Mouse (Mus musculus) adrenal gland, adult 10 weeks (tissue): ENCODE data around the gene Thap7. TPM values are rescaled to one million over a fixed set of nuclear protein-coding genes. Genes with fewer than 3 reads are reported as not detected.

ENCODE experiments used
- polyA plus RNA-seq: library from polyadenylated mRNA; stranded (reverse); fragments of 350-450 nt; fragmentation: Illumina TruSeq; extraction: RNeasy Lipid Tissue Mini Kit (QIAGEN cat#74804); gene quantifications from one replicate; pipeline ENCODE4 v1.2.3, GENCODE M21; 2014; ENCODE audit warnings: low read depth, low replicate concordance

Gene Thap7
- 1.7 TPM for polyA plus RNA-seq

DNA sequence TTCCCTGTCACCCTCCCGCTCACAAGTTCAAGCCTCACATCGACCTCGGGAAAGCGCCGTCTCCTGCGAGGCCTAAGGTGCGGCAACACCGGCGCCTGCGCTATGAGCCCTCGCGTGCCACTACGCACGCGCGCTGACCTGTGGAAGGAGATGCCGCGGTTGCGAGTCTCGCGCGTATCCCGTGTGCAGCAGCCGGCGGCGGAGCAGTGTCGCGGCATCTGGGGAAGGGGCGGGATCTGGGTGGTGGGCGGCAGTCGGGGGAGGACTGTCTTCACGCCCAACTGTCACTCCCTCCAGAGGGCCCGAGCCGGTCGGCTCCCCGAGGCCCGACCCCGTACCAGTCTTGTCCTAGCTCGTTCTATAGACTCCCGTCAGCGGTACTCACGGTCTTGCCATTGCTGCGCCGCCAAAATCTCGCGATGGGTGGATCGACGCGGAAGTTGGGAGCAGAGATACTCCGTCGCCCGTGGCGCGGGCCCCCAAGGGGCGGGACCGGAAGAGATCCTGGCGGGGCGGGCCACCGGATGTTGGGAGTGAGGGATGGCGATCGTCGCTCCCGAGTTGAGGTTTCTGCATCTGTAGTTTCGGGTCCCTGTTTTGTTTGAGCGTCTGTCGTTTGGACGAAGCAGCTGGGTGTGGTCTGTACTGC lies at the start of gene Thap7:
TSS of gene Thap7 (minus strand) at position 497 of the 649 bp plus-strand sequence.

DNA sequence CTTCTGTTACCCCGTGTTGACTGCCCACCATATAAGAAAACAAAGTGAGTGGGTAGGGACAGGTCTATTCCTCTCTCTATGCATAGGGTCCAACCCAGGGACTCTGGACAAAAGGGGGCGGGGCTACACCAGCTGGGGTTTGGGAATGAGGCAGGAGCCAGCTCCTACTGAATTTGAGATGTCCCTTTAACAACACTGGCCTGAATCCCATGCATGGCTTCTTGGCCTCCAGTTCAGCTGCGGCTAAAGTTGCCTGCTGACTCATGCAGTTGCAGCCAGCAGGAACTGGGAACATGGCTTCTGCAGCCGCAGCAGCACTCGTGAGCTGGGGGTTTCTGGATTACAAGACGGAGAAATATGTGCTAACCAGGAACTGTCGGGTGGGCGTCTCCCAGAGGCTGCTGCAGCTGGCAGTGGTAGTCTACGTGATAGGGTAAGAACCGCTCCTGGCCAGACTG lies 30.8 kb upstream of the Thap7 start, which contains the start of gene P2rx6:
TSS of gene P2rx6 (plus strand) at position 135 of the 458 bp plus-strand sequence.

DNA sequence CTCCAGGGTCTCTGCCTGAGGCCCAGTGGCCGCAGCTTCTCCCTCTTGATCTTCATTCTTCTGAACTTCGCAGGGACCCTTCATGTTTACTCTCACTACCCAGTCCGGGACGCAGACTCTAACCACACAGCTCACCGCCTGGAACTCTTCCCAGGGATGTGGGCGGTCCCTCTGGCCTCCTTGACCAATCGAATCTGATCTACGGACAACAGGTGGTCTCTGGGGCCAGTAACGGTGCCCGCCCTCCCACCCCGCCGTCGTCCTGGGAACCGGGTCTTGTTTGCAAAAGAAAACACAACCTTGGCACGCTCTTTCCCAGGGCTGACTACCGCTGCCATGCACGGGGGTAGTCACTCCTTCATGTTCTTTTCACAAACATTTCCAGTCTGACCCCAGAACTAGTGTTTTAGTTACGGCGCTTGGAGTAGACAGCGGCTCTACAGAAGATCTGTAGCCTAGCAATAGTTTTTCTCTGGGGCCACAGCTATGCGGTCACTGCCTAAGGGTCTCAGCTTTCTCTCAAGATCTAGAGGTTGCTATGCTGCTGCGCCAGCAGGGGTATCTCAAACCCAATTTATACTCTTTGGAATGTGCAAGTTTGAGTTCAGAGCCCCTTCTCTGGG lies 30.3 kb upstream of the Thap7 start, which contains the start of gene Lrrc74b:
TSS of gene Lrrc74b (minus strand) at position 120 of the 623 bp plus-strand sequence.

DNA sequence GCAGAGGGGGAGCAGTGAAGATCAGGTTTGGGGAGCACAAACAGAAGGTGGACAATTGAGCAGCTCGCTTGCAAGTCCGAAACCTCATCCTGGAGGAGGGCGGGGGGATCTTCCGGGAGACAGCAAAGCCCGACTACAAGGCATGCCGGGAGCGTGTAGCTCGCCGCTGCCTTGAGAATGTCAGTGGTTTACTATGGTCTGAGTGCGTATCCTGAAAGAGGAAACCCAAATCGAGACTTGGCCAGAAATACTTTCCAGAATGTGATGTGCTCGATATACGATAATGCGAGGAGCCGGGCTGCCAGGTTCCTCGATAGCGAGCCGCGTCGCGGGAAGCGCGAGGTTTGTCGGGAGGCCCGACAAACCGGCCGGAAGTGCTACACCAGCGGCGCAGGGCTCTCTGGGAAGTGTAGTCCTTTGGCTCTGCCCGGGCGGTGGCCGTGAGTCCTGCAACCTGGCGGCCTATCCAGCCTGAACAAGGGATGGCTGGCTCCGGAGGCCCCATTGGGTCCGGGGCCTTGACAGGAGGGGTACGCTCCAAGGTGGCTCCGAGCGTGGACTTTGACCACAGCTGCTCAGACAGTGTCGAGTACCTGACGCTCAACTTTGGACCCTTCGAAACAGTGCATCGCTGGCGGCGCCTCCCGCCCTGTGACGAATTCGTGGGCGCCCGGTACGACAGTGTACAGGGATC lies 22.2 kb downstream of the Thap7 start, which contains the start of gene Lztr1:
TSS of gene Lztr1 (plus strand) at position 143 of the 694 bp plus-strand sequence.

DNA sequence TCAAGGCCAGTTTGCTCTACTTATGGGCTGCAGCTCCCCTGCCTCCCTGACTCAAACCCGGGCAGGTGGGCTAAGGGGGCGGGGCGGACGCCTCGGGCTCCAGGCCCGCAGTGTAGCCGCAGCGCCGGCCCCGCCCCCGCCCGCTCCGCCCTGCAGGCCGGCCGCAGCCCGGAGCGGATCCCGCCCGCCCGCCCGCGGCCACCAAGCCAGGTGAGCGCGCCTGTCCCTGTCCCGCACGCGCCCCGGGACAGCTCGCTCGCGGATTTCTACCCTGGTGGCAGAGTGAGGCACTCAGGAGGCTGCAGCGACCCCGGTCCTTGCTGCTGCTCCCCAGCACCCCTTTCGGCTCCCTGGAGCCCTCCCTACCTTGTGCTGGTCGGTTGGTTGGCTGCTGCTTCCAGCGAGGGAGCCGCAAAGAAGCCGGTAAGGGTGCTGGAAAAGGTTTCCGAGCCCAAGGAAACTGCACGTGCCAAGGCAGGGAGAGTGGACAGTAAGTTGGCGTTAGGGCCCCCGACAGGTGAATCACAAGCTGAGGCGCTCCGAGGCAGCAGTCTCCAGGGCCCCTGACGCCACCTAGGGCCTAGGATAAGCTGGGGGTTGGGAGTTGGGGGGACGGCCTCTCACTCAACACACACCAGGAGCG lies 41.3 kb downstream of the Thap7 start, which contains the start of gene Aifm3:
TSS of gene Aifm3 (plus strand) at position 143 of the 643 bp plus-strand sequence.

Other genes with a start within 250 kb of the Thap7 start
- gene Serpind1, start 199.8 kb downstream of the Thap7 start, polyA plus RNA-seq: not detected
- gene Snap29, start 125.2 kb downstream of the Thap7 start, polyA plus RNA-seq: 96.3 TPM
- 23.0 TPM for gene Pi4ka, start 124.8 kb downstream of the Thap7 start, polyA plus RNA-seq
- gene Crkl, start 79.1 kb downstream of the Thap7 start, polyA plus RNA-seq: 34.1 TPM
- 1.6 TPM for gene Aifm3, start 41.5 kb downstream of the Thap7 start, polyA plus RNA-seq
- gene Lztr1, start 22.4 kb downstream of the Thap7 start, polyA plus RNA-seq: 21.9 TPM
- not detected for gene Lrrc74b, start 30.1 kb upstream of the Thap7 start, polyA plus RNA-seq
- gene P2rx6, start 30.7 kb upstream of the Thap7 start, polyA plus RNA-seq: 0.23 TPM
- gene Slc7a4, start 52.1 kb upstream of the Thap7 start, polyA plus RNA-seq: 0.29 TPM
- 16.9 TPM for gene Smpd4, start 88.2 kb upstream of the Thap7 start, polyA plus RNA-seq
- not detected for gene Ccdc74a, start 115.3 kb upstream of the Thap7 start, polyA plus RNA-seq
- 13.5 TPM for gene Med15, start 201.8 kb upstream of the Thap7 start, polyA plus RNA-seq
- 11.2 TPM for gene Klhl22, start 228.5 kb upstream of the Thap7 start, polyA plus RNA-seq